Mouse (Mus musculus): ENCODE data around the gene Tmem213. TPM values are rescaled to one million over a fixed set of nuclear protein-coding genes. Genes with fewer than 3 reads are reported as not detected.
A peak's percentile ranks its signal among the peaks of the same experiment; 100 is the strongest.

The Tmem213 gene
- polyA plus RNA-seq, 1 experiment from 2014 or later = not detected

DNA sequence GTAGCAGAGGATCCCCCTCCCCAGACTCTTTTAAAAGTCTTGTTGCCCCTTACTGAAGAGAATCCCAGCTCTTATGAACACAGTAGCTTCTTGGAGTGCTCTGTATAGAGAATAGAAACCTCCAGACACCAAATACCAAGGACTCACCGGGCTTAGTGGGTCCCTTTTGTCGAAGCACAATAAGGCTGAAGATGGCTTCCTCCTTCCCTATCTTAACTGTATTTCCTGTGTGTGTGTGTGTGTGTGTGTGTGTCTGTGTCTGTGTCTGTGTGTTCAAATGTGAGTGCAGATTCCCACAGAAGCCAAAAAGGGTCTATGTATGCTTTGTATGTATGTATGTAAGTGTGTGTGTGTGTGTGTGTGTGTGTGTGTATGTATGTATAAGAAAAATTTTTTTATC is 51.5 kb downstream of the Tmem213 start:
- no peaks in the 10 kb centered on the region for H3K9me3 ChIP-seq (replicated peaks)
- peak; percentile 15; the same call in 1 of the 2 replicates for ATAC-seq (ENCODE audit: low FRiP score)
- H3K27me3 ChIP-seq (replicated peaks) = no peaks in the 10 kb centered on the region
- peak overlapping the region; percentile 70 for H3K27ac ChIP-seq (replicated peaks)
- peaks cover 16% of the 10 kb centered on the region for H3K36me3 ChIP-seq
- no peak overlapping the region; the same call in 1 of the 2 replicates for H3K4me2 ChIP-seq
- no peak overlapping the region for H3K4me3 ChIP-seq (replicated peaks)
- peaks cover 30% of the 10 kb centered on the region for H3K4me1 ChIP-seq
- no peak overlapping the region for H3K9ac ChIP-seq (replicated peaks)
- WGBS = 60% methylated on average over 2 of the region's 2 CpGs

DNA sequence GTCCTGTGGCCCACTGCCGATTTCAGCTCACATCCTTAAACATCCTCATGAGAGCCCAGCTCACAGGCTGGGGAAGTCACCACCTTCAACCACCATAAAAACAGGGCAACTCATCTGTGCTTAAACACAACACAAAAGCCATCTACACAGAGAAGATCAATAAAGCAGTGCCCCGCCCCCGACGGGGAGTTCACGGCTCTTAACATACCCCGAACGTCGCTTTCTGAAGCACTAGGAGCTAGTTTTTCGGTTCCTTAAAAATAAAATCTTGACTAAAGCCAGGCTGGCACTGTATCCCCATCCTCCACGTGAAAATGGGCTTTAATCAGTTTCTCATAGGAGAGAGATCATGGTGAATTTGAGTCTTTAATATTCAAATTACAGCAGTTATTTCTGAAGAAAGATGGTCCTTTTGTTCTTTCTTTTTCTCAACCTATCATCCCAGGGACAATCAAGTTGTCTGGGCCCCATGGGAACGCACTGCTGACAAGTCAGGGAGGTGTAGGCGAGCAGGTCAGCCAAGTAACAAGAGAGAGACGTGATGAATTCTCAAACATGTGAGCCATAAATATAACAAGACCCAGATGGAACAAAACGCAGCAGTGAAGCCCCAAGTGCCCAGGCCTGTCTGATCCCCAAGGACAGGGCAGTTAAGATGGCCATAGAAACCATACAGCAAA is 53.9 kb downstream of the Tmem213 start:
- Histone ChIP-seq H3K27ac (replicated peaks) (no peak overlapping the region), H3K4me3 (replicated peaks) (no peak overlapping the region)
- 15% methylated on average over 14 of the region's 14 CpGs for WGBS

DNA sequence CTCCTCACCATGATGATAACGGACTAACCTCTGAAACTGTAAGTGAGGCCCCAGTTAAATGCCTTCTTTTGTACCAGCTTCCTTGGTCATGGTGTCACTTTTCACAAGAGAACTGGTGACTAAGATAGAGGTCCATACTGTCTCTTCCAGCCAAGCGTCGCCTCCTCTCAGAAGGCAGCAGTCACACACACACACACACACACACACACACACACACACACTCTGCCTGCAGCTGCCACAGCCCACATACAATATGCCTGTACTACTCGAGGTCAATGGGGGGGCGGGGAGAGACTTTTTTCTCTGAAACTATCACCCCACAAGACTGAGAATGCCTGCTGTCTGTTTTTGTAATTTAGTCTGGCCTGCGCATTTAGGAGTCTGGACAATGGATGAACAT is 55.6 kb downstream of the Tmem213 start:
- 74% methylated on average over 6 of the region's 6 CpGs for WGBS
- Histone ChIP-seq H3K4me1 (peaks cover 27% of the 10 kb centered on the region), H3K4me2 (no peak overlapping the region), H3K36me3 (peaks cover 40% of the 10 kb centered on the region), H3K27me3 (replicated peaks) (no peaks in the 10 kb centered on the region), H3K9ac (replicated peaks) (no peak overlapping the region), H3K9me3 (replicated peaks) (no peaks in the 10 kb centered on the region), H3K27ac (replicated peaks) (no peak overlapping the region), H3K4me3 (replicated peaks) (no peak overlapping the region)
- ATAC-seq (ENCODE audit: low FRiP score) = no peak

More for the DNA sequence above, 53.9 kb downstream of the Tmem213 start:
- ATAC-seq (ENCODE audit: low FRiP score) = no peak
- Histone ChIP-seq H3K9ac (replicated peaks) (no peak overlapping the region), H3K36me3 (peaks cover 25% of the 10 kb centered on the region), H3K27me3 (replicated peaks) (no peaks in the 10 kb centered on the region), H3K4me2 (no peak overlapping the region), H3K4me1 (peaks cover 33% of the 10 kb centered on the region), H3K9me3 (replicated peaks) (no peaks in the 10 kb centered on the region)

DNA sequence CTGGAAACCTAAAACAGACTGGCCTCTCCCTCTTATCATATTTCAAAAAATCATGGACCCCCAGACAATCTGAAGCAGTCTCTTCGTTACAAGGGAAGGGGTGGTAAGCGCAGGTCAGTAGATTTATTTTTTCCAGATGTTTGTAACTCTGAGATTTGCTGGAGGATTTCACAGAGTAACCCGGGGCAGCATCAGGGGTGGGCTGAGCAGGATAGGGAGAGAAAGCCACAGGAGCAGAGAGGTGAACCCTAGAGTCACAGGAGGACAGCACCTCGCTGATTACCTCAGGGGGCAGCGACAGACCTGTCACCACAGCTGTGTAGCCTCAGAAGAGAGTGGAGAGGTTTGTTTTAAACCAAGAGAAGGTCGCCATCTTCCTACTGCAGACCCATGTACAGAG is 56.3 kb downstream of the Tmem213 start:
- WGBS = 73% methylated on average over 6 of the region's 6 CpGs
- Histone ChIP-seq H3K4me2 (no peak overlapping the region), H3K36me3 (peaks cover 45% of the 10 kb centered on the region), H3K27ac (replicated peaks) (peak overlapping the region; percentile 37; the same call in 1 of the 2 replicates), H3K9me3 (replicated peaks) (no peaks in the 10 kb centered on the region), H3K27me3 (replicated peaks) (no peaks in the 10 kb centered on the region), H3K4me1 (peaks cover 24% of the 10 kb centered on the region), H3K9ac (replicated peaks) (no peak overlapping the region), H3K4me3 (replicated peaks) (no peak overlapping the region)
- no peak for ATAC-seq (ENCODE audit: low FRiP score)

Other genes with a start within 250 kb of the Tmem213 start
- 17.5 and 17.8 TPM in 2 replicates for gene Trim24, start 238.4 kb upstream of the Tmem213 start, polyA plus RNA-seq (2015; fragmentation: Nextera tagmentation; extraction: Ambion mirVana)
- 0.38 and 0.72 TPM in 2 replicates for gene Svopl, start 62.3 kb upstream of the Tmem213 start, polyA plus RNA-seq (2015; fragmentation: Nextera tagmentation; extraction: Ambion mirVana)
- 0.49 and 0.79 TPM in 2 replicates for gene Atp6v0a4, start 15.3 kb downstream of the Tmem213 start, polyA plus RNA-seq (2015; fragmentation: Nextera tagmentation; extraction: Ambion mirVana)
- 11.3 and 12.6 TPM in 2 replicates for gene D630045J12Rik, start 144.8 kb downstream of the Tmem213 start, polyA plus RNA-seq (2015; fragmentation: Nextera tagmentation; extraction: Ambion mirVana)
- gene Zc3hav1l, start 190.0 kb downstream of the Tmem213 start, polyA plus RNA-seq (2015; fragmentation: Nextera tagmentation; extraction: Ambion mirVana) = 6.1 and 7.1 TPM in 2 replicates
- gene Zc3hav1, start 245.3 kb downstream of the Tmem213 start, polyA plus RNA-seq (2015; fragmentation: Nextera tagmentation; extraction: Ambion mirVana) = 1.4 and 5.8 TPM in 2 replicates